Mouse (Mus musculus): Measurements from ENCODE around the gene Loxl3.

Gene Loxl3

GRCm38 (mm10) chr6:83033249-83034185 is at the start of gene Loxl3, which contains the start of gene Dok1:
Gene Loxl3, plus strand, starts transcription at chr6:83034173.
Gene Dok1, minus strand, starts transcription at chr6:83033471.
- DNase-seq (ENCODE audit: low read depth, low spot score): peak; percentile 82

GRCm38 (mm10) chr6:82987411-82987971 is 46.5 kb upstream of the Loxl3 start:
- peak; percentile 91 for DNase-seq (ENCODE audit: low read depth, low spot score)

GRCm38 (mm10) chr6:82993696-82994095 is 40.3 kb upstream of the Loxl3 start:
- no peak for DNase-seq (ENCODE audit: low read depth, low spot score)

DNA sequence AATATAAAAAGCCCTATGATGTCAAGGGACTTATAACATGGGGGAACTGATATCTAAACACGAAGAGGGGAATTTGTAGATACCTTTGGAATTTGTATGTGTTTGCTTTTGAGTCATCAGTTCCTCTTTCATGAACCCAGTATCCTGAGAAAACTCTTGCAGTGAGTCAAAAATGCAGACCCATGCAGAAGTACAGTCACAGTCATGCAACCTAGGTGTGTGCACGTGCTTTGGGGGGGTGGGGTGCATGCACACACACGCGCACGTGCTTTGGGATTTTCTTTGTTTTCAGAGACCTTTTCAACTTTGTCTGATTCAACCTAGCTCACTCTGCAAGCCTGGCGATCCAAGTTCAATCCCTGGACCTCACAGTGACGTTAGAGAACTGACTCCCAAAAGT is 39.6 kb upstream of the Loxl3 start:
- no peak for DNase-seq (ENCODE audit: low read depth, low spot score)

- peak; percentile 96 for DNase-seq (ENCODE audit: low read depth, low spot score)
Observed at GRCm38 (mm10) chr6:82996740-82997315, 37.1 kb upstream of the Loxl3 start.

GRCm38 (mm10) chr6:82997511-82998102 is 36.4 kb upstream of the Loxl3 start:
- DNase-seq (ENCODE audit: low read depth, low spot score): no peak

DNA sequence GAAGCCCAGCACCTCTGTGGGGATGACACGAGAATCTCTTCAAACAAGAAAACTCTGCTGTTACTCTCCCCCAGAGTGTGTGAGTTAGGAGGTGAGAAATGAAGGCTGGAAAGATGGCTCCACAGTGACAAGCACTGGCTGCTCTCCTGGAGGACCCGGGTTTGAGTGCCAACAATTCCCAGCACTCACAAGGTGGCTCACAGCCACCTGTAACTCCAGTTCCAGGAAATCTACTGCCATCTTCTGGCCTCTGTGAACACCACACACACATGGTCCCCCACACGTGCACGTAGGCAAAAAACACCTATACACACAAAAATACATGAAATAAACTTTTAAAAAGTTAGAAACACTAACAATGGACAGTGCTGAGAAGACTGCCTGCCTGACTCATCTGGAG is 35.6 kb upstream of the Loxl3 start:
- no peak for DNase-seq (ENCODE audit: low read depth, low spot score)

GRCm38 (mm10) chr6:82999986-83000385 is 34.0 kb upstream of the Loxl3 start:
- no peak for DNase-seq (ENCODE audit: low read depth, low spot score)

DNA sequence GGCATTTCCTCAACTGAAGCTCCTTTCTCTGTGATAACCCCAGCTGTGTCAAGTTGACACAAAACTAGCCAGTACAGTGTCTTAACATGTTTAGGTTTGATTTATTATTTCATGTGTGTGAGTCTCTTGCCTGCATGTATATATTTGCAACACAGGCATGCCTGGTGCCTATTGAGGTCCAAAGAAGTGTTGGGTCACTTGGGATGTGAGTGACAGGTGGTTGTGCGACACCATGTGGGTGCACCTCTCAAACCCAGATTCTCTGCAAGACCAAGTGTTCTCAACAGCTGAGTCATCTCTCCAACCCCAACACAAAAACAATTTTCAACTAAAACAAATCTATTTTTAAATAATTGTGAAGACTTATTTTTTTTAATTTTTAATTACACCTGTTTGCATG is 30.9 kb upstream of the Loxl3 start:
- no peak for DNase-seq (ENCODE audit: low read depth, low spot score)

GRCm38 (mm10) chr6:83003850-83004249 is 30.1 kb upstream of the Loxl3 start:
- DNase-seq (ENCODE audit: low read depth, low spot score): no peak

DNA sequence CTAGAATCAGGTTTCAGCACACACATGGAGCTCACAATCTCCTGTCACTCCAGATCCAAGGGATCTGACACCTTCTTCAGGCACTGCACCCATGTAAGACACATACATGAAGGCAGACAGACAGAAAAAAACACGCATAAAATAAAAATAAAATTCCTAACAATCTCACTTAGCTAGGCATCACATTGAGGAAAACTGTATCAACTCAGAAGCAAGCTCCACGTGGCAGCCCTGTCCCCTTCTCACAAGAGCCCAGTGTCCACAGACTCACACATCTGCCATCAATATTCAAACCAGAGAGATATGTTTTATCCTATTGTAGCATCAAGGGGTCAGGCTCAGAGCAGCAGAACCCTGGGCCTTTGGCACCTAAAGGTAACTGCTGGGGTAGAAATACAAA is 29.7 kb upstream of the Loxl3 start:
- no peak for DNase-seq (ENCODE audit: low read depth, low spot score)

GRCm38 (mm10) chr6:83004872-83005271 is 29.1 kb upstream of the Loxl3 start:
- no peak for DNase-seq (ENCODE audit: low read depth, low spot score)

DNA sequence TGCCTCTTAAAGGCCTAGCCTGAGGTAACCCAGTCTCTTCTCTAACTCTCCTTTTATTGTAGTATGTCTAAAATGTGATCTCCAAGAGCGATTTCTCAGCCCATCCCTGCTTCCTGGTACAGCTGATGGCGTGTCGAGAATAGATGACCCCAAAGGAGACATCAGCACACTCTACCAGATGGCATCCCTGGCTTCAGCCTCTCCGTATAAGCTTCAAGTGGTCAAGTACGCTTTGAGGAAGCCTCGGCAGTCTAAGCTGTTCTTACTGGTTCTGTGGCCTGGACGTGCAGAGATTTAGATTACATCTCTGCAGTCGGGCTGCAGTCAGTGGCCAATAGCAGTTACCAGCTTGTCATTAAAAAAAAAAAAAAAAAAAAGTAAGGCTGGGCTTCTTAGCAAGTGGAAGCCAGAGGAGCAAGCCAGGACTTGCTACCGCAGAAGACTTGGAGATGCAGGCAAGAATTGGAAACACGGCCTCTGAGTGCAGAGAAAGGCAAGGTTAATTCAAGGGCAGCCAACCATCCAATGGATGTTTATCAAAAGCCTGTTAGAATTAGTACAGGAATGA is 28.4 kb upstream of the Loxl3 start:
- DNase-seq (ENCODE audit: low read depth, low spot score): no peak

DNA sequence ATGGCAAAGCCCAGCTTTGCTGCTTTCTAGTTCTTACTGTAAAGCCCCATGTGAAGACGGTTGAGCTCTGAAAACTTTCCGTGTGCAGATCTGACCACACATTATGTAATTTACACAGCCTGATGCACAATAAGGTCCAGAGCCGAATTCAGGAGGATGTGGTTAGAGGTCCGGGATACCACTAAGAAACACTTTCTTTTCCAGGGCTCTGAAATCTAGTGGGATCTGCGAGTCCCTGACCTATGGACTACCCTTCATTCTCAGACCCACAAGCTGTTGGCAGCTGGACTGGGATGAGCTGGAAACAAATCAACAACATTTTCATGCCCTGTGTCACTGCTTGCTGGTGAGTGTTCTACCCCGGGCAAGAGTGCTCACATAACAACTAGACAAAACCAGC is 27.9 kb upstream of the Loxl3 start:
- DNase-seq (ENCODE audit: low read depth, low spot score): no peak

GRCm38 (mm10) chr6:83008659-83009058 is 25.3 kb upstream of the Loxl3 start:
- no peak for DNase-seq (ENCODE audit: low read depth, low spot score)

- no peak for DNase-seq (ENCODE audit: low read depth, low spot score)
Observed at GRCm38 (mm10) chr6:83010010-83010409, 24.0 kb upstream of the Loxl3 start.

- DNase-seq (ENCODE audit: low read depth, low spot score): no peak
Observed at GRCm38 (mm10) chr6:83011255-83011654, 22.7 kb upstream of the Loxl3 start.

GRCm38 (mm10) chr6:83011756-83012155 is 22.2 kb upstream of the Loxl3 start:
- no peak for DNase-seq (ENCODE audit: low read depth, low spot score)

DNA sequence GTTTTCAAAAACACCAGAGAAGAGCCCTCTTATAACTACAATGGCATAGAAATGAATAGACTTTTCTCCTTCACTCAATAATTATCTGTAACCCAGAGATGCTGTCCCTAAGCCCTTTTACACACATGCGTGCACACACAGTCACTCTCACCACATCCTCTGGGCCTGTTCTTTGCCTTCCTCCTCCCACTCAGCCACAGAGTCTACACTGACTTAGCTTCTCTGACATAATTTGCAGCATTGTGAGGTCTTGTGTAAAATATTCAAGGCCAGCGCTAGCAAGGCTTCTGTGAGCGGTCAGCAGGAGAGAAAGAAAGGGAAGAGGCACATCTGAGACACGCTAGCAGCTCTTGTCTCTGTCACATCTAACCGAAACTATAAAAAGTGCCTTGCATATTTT is 20.5 kb upstream of the Loxl3 start:
- DNase-seq (ENCODE audit: low read depth, low spot score): no peak

- no peak for DNase-seq (ENCODE audit: low read depth, low spot score)
Observed at GRCm38 (mm10) chr6:83014482-83015466, 19.2 kb upstream of the Loxl3 start.

GRCm38 (mm10) chr6:83015749-83016148 is 18.2 kb upstream of the Loxl3 start:
- DNase-seq (ENCODE audit: low read depth, low spot score): no peak
